Mouse (Mus musculus) testis, adult 2 months (tissue): ENCODE measurements around the gene Narf. TPM values are rescaled to one million over a fixed set of nuclear protein-coding genes. Genes with fewer than 3 reads are reported as not detected.
A peak's percentile ranks its signal among the peaks of the same experiment; 100 is the strongest.

Source experiments
- H3K27ac ChIP-seq: fragments of 200-500 bp; 2 replicates; pipeline ENCODE4 v1.5.1; 2012; ENCODE audit warnings: low read depth, low read length; ENCODE audit not compliant: control insufficient read depth, insufficient read depth
- H3K27me3 ChIP-seq: fragments of 200-500 bp; 2 replicates; pipeline ENCODE4 v1.6.1; 2012; ENCODE audit warnings: mild to moderate bottlenecking, low read length, moderate library complexity; ENCODE audit not compliant: control insufficient read depth, insufficient read depth
- H3K36me3 ChIP-seq: fragments of 200-500 bp; 2 replicates; pipeline ENCODE4 v1.6.1; 2012; ENCODE audit warnings: mild to moderate bottlenecking, low read length; ENCODE audit not compliant: control insufficient read depth, insufficient read depth
- H3K4me1 ChIP-seq: fragments of 200-500 bp; 2 replicates; pipeline ENCODE4 v1.6.1; 2012; ENCODE audit warnings: low read length; ENCODE audit not compliant: control insufficient read depth, insufficient read depth
- H3K4me3 ChIP-seq: fragments of 200-500 bp; 2 replicates; pipeline ENCODE4 v1.5.1; 2012; ENCODE audit warnings: low read depth, mild to moderate bottlenecking, low read length, moderate library complexity, mixed read lengths; ENCODE audit not compliant: control insufficient read depth
- CTCF ChIP-seq: fragments of 200-500 bp; IDR thresholded peaks from 2 replicates; pipeline ENCODE4 v1.5.1; 2012; ENCODE audit warnings: low read depth, mild to moderate bottlenecking, inconsistent platforms, low read length, moderate library complexity; ENCODE audit not compliant: control insufficient read depth, insufficient read depth, insufficient replicate concordance
- POLR2A ChIP-seq: fragments of 200-500 bp; IDR thresholded peaks from 2 replicates; pipeline ENCODE4 v1.6.1; 2012; ENCODE audit warnings: low read depth, mild to moderate bottlenecking, inconsistent platforms, low read length, moderate library complexity; ENCODE audit not compliant: control insufficient read depth
- polyA plus RNA-seq: library from polyadenylated mRNA; depleted of rRNA; stranded (reverse); fragments of >200 nt; gene quantifications from 2 replicates; pipeline ENCODE4 v1.2.3, GENCODE M21; 2012

Gene Narf
- polyA plus RNA-seq, 1 experiment = 8.2 TPM

DNA sequence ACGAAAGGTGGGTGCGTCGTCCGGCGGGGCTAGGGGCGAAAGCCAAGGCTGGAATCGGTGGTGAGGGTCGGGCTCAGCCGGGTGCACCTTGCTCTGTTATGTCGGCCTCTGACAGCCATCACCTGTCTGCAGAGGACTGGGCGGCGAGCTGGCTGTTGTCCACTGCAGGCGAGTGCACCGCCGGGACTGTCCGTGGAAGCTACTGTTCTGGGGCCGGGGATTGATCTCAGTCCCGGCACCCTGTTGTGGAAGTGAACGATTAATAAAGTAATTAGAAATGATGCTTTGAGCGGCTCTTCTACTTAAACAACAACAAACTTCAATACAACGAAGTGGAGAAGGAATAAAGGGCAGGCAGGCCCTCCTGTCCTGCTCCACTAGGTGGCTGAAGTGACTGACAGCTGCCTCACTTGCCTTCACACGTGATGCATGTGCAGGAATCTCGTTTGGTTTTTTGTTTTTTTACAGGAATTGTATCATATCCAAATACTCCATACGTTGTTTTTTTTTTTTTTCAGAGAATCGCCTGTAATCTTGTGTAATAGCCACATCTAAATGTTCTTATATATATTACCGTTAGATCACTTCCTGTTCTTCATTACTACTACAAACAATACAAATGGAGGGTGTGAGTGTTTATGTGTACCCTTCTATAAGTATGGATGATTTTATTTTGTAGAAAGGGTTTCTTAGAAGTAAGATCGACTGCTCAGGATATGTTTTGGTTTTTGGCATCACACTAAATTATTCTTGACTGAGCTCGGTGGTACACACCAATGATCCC, 484 bp downstream of the Narf start:
- Histone ChIP-seq H3K4me1 (no peaks in the 10 kb centered on the region; the same call in none of the 2 replicates), H3K4me3 (peak overlapping the region; percentile 97), H3K36me3 (no peaks in the 10 kb centered on the region), H3K27me3 (no peaks in the 10 kb centered on the region), H3K27ac (peak overlapping the region; percentile 88)
- TF ChIP-seq CTCF (peak; percentile 24; the same call in 1 of the 2 replicates), POLR2A (no peak)

DNA sequence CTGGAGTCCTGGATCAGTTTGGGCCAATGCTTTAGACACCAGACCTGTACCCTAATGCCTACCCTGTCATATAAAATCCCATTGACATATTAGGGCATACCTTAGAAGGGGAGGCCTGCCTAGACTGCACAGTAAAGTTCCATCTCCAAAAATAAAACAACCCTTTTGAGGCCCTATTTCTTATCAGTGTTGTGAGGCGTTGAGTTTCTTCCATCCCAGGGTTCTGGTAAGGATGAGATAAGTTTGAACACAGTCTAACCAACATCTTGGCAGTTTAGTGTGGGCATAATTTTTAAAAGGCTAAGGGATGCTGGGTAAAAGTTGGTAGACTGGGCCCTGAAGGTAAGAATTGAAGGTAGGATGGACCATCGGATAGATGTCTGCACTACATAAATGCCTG, 2.6 kb downstream of the Narf start:
- Histone ChIP-seq H3K36me3 (no peaks in the 10 kb centered on the region), H3K4me1 (no peaks in the 10 kb centered on the region; the same call in none of the 2 replicates), H3K27me3 (no peaks in the 10 kb centered on the region), H3K27ac (no peak overlapping the region), H3K4me3 (no peak overlapping the region)
- no peak for TF ChIP-seq POLR2A
- TF ChIP-seq CTCF = no peak

DNA sequence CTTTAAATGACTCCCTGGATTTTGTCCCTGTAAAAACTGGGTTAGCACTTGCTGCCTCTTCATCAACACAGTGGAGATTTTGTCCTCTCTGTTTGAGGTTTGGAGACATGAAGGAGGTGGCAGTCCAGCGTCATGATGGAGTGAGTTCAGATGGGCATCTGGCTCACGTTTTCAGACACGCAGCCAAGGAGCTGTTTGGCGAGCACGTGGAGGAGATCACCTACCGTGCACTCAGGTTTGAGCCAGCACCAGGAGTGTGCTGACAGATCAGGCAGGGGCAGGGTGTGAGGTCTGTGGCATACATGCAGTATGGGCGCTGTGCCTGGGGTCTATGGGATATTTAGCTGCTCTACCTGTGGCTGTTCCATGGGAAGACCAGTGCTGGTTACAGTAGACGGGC, 13.1 kb downstream of the Narf start:
- H3K4me1 ChIP-seq = no peaks in the 10 kb centered on the region
- no peak for TF ChIP-seq POLR2A
- H3K36me3 ChIP-seq = peaks cover 4% of the 10 kb centered on the region

DNA sequence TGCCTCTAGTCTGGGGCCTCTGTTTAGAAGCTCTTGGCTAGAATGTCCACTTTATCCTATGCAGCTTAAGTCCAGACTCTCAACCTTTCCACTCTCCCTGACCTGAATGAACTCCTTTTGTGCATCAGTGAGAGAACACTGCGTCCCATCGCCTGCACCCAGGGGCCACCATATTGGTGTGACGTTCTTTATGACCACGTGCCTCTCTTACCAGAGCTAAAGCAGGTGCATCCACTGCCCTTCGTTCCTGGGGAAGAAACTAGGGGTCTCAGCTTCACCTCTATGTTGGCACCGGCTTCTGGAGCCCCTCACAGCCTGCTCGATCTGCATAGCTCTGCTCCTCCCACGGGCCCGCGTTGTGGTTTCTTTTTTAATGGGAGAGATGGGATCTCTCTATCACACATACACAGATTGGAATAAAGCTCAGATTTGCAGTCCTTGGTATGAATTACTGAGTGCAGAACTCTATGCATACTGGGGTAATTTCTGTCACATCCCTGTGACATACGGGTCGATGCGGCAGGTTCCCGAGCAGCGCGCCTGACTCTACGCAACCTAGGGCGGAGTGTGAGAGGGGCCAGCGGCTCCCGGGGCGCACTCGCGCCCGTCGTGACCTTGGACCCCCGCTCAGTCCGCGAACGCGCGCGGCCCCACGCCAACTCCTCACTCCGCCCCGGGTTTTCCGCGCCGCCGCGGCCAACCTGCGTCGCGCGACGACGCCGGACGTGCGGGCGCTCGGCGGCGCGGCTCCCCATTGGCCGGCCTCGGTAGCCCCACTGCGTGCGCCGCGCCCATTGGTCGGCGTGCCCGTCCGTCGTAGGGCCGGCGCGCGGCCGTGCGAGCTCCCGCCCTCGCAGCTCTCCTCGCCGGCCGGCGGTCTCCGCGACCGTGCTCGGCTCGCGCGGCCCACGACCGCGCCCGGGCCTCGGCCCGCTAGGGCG, 22.4 kb downstream of the Narf start, which contains the start of gene Foxk2:
Foxk2 (plus strand) TSS at position 831 of the 941 bp plus-strand sequence.
- Histone ChIP-seq H3K27ac (peak within 1 kb of the TSS; percentile 82), H3K27me3 (no peaks in the 10 kb centered on the region), H3K4me1 (peaks cover 10% of the 10 kb centered on the region), H3K4me3 (peak within 1 kb of the TSS; percentile 96), H3K36me3 (no peaks in the 10 kb centered on the region)
- no peak for TF ChIP-seq CTCF
- no peak; the same call in 1 of the 2 replicates for TF ChIP-seq POLR2A

More for the DNA sequence above, 13.1 kb downstream of the Narf start:
- Histone ChIP-seq H3K27me3 (no peaks in the 10 kb centered on the region), H3K27ac (no peak overlapping the region), H3K4me3 (no peak overlapping the region)

DNA sequence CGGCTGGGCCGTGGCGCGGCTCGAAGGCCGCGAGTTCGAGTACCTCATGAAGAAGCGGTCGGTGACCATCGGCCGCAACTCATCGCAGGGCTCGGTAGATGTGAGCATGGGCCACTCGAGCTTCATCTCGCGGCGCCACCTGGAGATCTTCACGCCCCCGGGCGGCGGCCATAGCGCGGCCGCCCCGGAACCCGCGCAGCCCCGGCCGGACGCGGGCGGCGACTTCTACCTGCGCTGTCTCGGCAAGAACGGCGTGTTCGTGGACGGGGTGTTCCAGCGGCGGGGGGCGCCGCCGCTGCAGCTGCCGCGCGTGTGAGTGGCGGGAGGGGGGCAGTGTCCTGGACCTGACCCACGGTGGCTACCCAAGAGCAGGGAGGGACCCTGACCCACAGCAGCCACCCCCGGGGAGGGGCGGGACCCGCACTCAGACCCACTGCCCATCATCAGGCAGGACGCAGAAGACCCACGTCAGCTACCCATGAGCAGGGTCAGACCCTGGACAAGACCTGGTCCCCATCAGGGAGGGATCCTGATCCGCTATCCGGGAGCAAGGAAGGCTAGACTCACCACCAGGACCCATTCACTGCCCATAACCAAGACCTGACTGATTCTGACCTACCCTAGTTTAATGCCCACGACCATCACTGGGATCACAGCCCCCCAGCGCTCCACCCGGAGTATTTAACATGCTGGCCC, 23.3 kb downstream of the Narf start:
- TF ChIP-seq CTCF = no peak
- TF ChIP-seq POLR2A = peak; percentile 23; the same call in 1 of the 2 replicates
- Histone ChIP-seq H3K4me1 (peaks cover 10% of the 10 kb centered on the region), H3K27me3 (no peaks in the 10 kb centered on the region), H3K4me3 (peak overlapping the region; percentile 91), H3K36me3 (no peaks in the 10 kb centered on the region), H3K27ac (peak overlapping the region; percentile 65)

DNA sequence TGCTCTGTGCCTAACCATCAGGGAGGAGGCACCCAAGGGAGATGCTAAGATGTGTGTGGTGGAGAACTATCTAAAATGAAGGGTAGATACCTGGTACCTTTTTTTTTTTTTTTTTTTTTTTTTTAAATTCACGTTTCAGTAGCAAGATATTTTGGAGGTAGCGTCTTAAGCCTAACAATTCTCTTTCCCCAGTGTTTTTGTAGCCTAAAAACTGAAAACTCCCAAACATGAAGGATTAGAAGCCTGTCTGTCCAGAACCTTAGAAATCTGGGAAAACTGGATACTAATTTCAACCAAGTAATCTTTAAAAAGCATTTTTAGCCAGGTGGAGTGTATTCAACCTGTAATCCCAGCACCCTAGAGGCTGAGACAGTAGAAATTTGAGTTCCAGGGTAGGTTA, 24.0 kb downstream of the Narf start:
- Histone ChIP-seq H3K27ac (no peak overlapping the region), H3K27me3 (no peaks in the 10 kb centered on the region), H3K4me1 (peaks cover 10% of the 10 kb centered on the region), H3K4me3 (peak overlapping the region; percentile 91), H3K36me3 (no peaks in the 10 kb centered on the region)
- TF ChIP-seq POLR2A = no peak

DNA sequence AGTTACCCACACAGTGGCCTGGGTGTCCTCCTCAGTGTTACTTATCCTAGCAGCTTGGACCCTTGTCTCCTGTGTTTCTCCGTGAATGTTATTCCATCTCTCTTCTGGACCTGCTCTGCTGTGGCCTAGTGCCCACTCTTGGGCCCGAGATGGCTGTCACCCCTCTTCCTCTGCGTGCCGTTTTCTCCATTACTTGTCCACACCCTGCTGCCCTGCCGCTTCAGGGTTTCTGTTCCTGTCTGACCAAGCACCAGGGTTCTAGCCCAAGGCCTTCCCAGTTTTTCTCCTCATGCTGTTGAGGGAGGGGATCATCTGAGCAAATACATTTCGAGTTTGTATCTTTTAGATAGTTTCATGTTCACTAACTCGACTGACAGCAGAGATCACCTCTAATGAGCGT, 40.5 kb downstream of the Narf start:
- TF ChIP-seq POLR2A (no peak), CTCF (no peak)
- H3K27ac ChIP-seq = no peak overlapping the region
- H3K4me1 ChIP-seq = no peaks in the 10 kb centered on the region
- no peak overlapping the region for H3K4me3 ChIP-seq
- H3K36me3 ChIP-seq = no peaks in the 10 kb centered on the region
- H3K27me3 ChIP-seq = no peaks in the 10 kb centered on the region
